12 mouse cellular contexts compared by ENCODE assay signal in genomic region chr3:26845041-26845440, GRCm38 (mm10).
DNase-seq lines count a peak whose midpoint lies in the region; ATAC-seq lines count a peak whose summit lies in the region.
"Had no signal": no experiment of that assay in that cellular context is flagged by ENCODE, and none has a peak within 500 bp of the region (broad histone marks: within the 10 kb centered on the region; RNA-seq: fewer than 3 reads in every experiment).

No protein-coding gene starts in this region.

- H3K36me3 ChIP-seq in forebrain, embryonic 14.5 days (ENCODE audit: control insufficient read depth, insufficient read depth, low read length), result no peaks in the 10 kb centered on the region
- no peaks in the 10 kb centered on the region for H3K36me3 ChIP-seq in forebrain, embryonic 11.5 days (ENCODE audit: control insufficient read depth, insufficient read depth, low read length)
- H3K36me3 ChIP-seq in midbrain, embryonic 11.5 days (ENCODE audit: control insufficient read depth, insufficient read depth, low read length), result no peaks in the 10 kb centered on the region
- H3K36me3 ChIP-seq: lung, embryonic 15.5 days had no signal

- H3K9ac ChIP-seq in forebrain, embryonic 14.5 days (ENCODE audit: low read length), result no peak overlapping the region
- no peak overlapping the region for H3K9ac ChIP-seq in forebrain, embryonic 11.5 days (ENCODE audit: low read length)
- H3K9ac ChIP-seq in midbrain, embryonic 11.5 days (ENCODE audit: low read length), result no peak overlapping the region
- H3K9ac ChIP-seq: hindbrain, embryonic 14.5 days; lung, embryonic 15.5 days had no signal

- H3K27me3 ChIP-seq in forebrain, embryonic 14.5 days (replicated peaks; ENCODE audit: control insufficient read depth, insufficient read depth, low read length), result no peaks in the 10 kb centered on the region
- no peaks in the 10 kb centered on the region for H3K27me3 ChIP-seq in forebrain, embryonic 11.5 days (ENCODE audit: control insufficient read depth, insufficient read depth, low read length)
- no peaks in the 10 kb centered on the region for H3K27me3 ChIP-seq in midbrain, embryonic 11.5 days (ENCODE audit: control insufficient read depth, insufficient read depth, low read length)
- H3K27me3 ChIP-seq: lung, embryonic 15.5 days; megakaryocyte, embryonic 14.5 days had no signal

- DNase-seq in forebrain, embryonic 14.5 days (ENCODE audit: low spot score), result peak; percentile 87
- no peak for DNase-seq in forebrain, embryonic 11.5 days (ENCODE audit: low spot score)
- DNase-seq in brain, adult 2 months (ENCODE audit: low read depth, low spot score), result peak; percentile 89
- DNase-seq in cerebellum, postnatal 36 days, result peak; percentile 26 to 27
- peak; percentile 47 to 62 for DNase-seq in layer of hippocampus, postnatal 10 days (ENCODE audit: low spot score in 2 of 2)
- no peak for DNase-seq in urinary bladder, postnatal 14 days (ENCODE audit: low spot score)
- DNase-seq in midbrain, embryonic 11.5 days (ENCODE audit: low spot score, missing footprints), result no peak
- DNase-seq: kidney, adult 9 months had no signal

- WGBS in forebrain, embryonic 14.5 days, result 53% methylated on average over 3 of the region's 3 CpGs
- 89% methylated on average over 3 of the region's 3 CpGs for WGBS in forebrain, embryonic 11.5 days
- 84% methylated on average over 3 of the region's 3 CpGs for WGBS in midbrain, embryonic 11.5 days

- peak; percentile 94 for ATAC-seq in forebrain, embryonic 14.5 days
- ATAC-seq in forebrain, embryonic 11.5 days (replicated peaks; ENCODE audit: low FRiP score), result no peak
- ATAC-seq in midbrain, embryonic 11.5 days (ENCODE audit: low FRiP score), result no peak

- no peaks in the 10 kb centered on the region for H3K9me3 ChIP-seq in forebrain, embryonic 14.5 days (replicated peaks; ENCODE audit: control insufficient read depth, low read length)
- no peaks in the 10 kb centered on the region for H3K9me3 ChIP-seq in forebrain, embryonic 11.5 days (ENCODE audit: control insufficient read depth, low read length)
- H3K9me3 ChIP-seq in midbrain, embryonic 11.5 days (ENCODE audit: control insufficient read depth, low read length), result no peaks in the 10 kb centered on the region
- H3K9me3 ChIP-seq: lung, embryonic 15.5 days had no signal

- no peak overlapping the region for H3K4me3 ChIP-seq in forebrain, embryonic 14.5 days (ENCODE audit: low read depth, low read length)
- no peak overlapping the region for H3K4me3 ChIP-seq in forebrain, embryonic 11.5 days (ENCODE audit: low read depth, low read length)
- H3K4me3 ChIP-seq in midbrain, embryonic 11.5 days (ENCODE audit: low read depth, low read length), result no peak overlapping the region
- H3K4me3 ChIP-seq: lung, embryonic 15.5 days; megakaryocyte, embryonic 14.5 days; myocyte had no signal

- H3K4me1 ChIP-seq in forebrain, embryonic 14.5 days (ENCODE audit: control insufficient read depth, insufficient read depth, low read length), result no peaks in the 10 kb centered on the region
- H3K4me1 ChIP-seq in forebrain, embryonic 11.5 days (replicated peaks; ENCODE audit: control insufficient read depth, insufficient read depth, low read length), result no peaks in the 10 kb centered on the region
- no peaks in the 10 kb centered on the region for H3K4me1 ChIP-seq in midbrain, embryonic 11.5 days (ENCODE audit: control insufficient read depth, insufficient read depth, low read length)
- H3K4me1 ChIP-seq: lung, embryonic 15.5 days; megakaryocyte, embryonic 14.5 days had no signal

- H3K27ac ChIP-seq in forebrain, embryonic 14.5 days (ENCODE audit: low read depth, low read length), result no peak overlapping the region
- H3K27ac ChIP-seq in forebrain, embryonic 11.5 days (ENCODE audit: low read depth, low read length), result no peak overlapping the region
- H3K27ac ChIP-seq in midbrain, embryonic 11.5 days (ENCODE audit: low read depth, low read length), result no peak overlapping the region
- H3K27ac ChIP-seq: hindbrain, embryonic 14.5 days; lung, embryonic 15.5 days had no signal

- H3K4me2 ChIP-seq in forebrain, embryonic 14.5 days (ENCODE audit: low read length), result no peak overlapping the region
- H3K4me2 ChIP-seq in forebrain, embryonic 11.5 days (ENCODE audit: low read depth, low read length, severe bottlenecking), result no peak overlapping the region
- no peak overlapping the region for H3K4me2 ChIP-seq in midbrain, embryonic 11.5 days
- H3K4me2 ChIP-seq: hindbrain, embryonic 14.5 days; lung, embryonic 15.5 days had no signal

Comparison
In these comparisons a context has a peak if more than half of its experiments do, and no peak if none do; other contexts are left out.
1. DNase-seq: peak in forebrain, embryonic 14.5 days (single experiment), brain, adult 2 months (single experiment), cerebellum, postnatal 36 days (2 of 2) and layer of hippocampus, postnatal 10 days (2 of 2); none in forebrain, embryonic 11.5 days (single experiment), urinary bladder, postnatal 14 days (single experiment) and midbrain, embryonic 11.5 days (single experiment).